Mouse (Mus musculus) left cerebral cortex, postnatal 36 days (tissue): ENCODE results near the gene Glt1d1. TPM values are rescaled to one million over a fixed set of nuclear protein-coding genes. Genes with fewer than 3 reads are reported as not detected.

Experiments
- DNase-seq, 2 experiments: peaks; one replicate each; pipeline ENCODE4 v3.0.0; 2021 to 2022; ENCODE audit warnings: low spot score in 2 of 2, mixed read lengths in 1 of 2
- intact Hi-C: fragments of 180-260 bp; cut with DNase I; formaldehyde crosslinking; loops from one replicate; pipeline ENCODE4 v1.15.1; 2025
- total RNA-seq, 2 experiments: library from RNA; stranded (reverse); gene quantifications; 2 replicates each; pipeline ENCODE4 v1.2.3; 2021

Glt1d1 gene
- total RNA-seq, 2 experiments from 2014 or later: 22.8 to 25.0 TPM

- DNase-seq: no peak
- intact Hi-C loops: no loop called here
Observed at GRCm38 (mm10) chr5:127756011-127756410, 123.9 kb downstream of the Glt1d1 start.

- DNase-seq: no peak
- intact Hi-C loops: no loop called here
Observed at GRCm38 (mm10) chr5:127756671-127757423, 124.8 kb downstream of the Glt1d1 start.

GRCm38 (mm10) chr5:127758576-127758975 is 126.5 kb downstream of the Glt1d1 start:
- DNase-seq: no peak
- intact Hi-C loops: no loop called here

Other genes starting within 250 kb of the Glt1d1 start
- 10 to 100 TPM; 18.5 to 26.2 TPM for gene Slc15a4, start 635 bp downstream of the Glt1d1 start, total RNA-seq